Mouse (Mus musculus) midbrain, postnatal 0 days (tissue): Measurements from ENCODE around the gene Atp1a2. TPM values are rescaled to one million over a fixed set of nuclear protein-coding genes. Genes with fewer than 3 reads are reported as not detected.
A peak's percentile ranks its signal among the peaks of the same experiment; 100 is the strongest.

Experiments used
- ATAC-seq: fragments of 200-750 bp; cut with Nextera tagmentation; 2 replicates; pipeline ENCODE4 v1.8.0; 2017; ENCODE audit warnings: moderate number of reproducible peaks, mild to moderate bottlenecking, moderate TSS enrichment, moderate library complexity; ENCODE audit not compliant: low FRiP score
- DNase-seq: peaks from one replicate; pipeline ENCODE4 v3.0.0-alpha.2; 2015; ENCODE audit warnings: low spot score
- H3K27ac ChIP-seq: fragments of 300-500 bp; sonication (generic); 2 replicates; pipeline ENCODE4 v1.5.1; 2014; ENCODE audit warnings: low read depth, mild to moderate bottlenecking, low read length, mixed read lengths
- H3K27me3 ChIP-seq: fragments of 300-500 bp; sonication (generic); 2 replicates; pipeline ENCODE4 v1.6.1; 2014; ENCODE audit warnings: low read length, control low read depth, mixed read lengths; ENCODE audit not compliant: insufficient read depth
- H3K36me3 ChIP-seq: fragments of 300-500 bp; sonication (generic); 2 replicates; pipeline ENCODE4 v1.6.1; 2014; ENCODE audit warnings: low read length, control low read depth, mixed read lengths; ENCODE audit not compliant: insufficient read depth
- H3K4me1 ChIP-seq: fragments of 300-500 bp; sonication (generic); 2 replicates; pipeline ENCODE4 v1.6.1; 2014; ENCODE audit warnings: mild to moderate bottlenecking, control low read depth, antibody characterized with exemption, low read length, mixed read lengths; ENCODE audit not compliant: insufficient read depth
- H3K4me2 ChIP-seq: fragments of 300-500 bp; sonication (generic); 2 replicates; pipeline ENCODE4 v1.6.1; 2014; ENCODE audit warnings: low read depth, mild to moderate bottlenecking, low read length, mixed read lengths; ENCODE audit not compliant: poor library complexity, severe bottlenecking
- H3K4me3 ChIP-seq: fragments of 300-500 bp; sonication (generic); 2 replicates; pipeline ENCODE4 v1.5.1; 2014; ENCODE audit warnings: low read depth, mild to moderate bottlenecking, low read length, moderate library complexity
- H3K9ac ChIP-seq: fragments of 300-500 bp; sonication (generic); replicated peaks from 2 replicates; pipeline ENCODE4 v1.6.1; 2014; ENCODE audit warnings: mild to moderate bottlenecking, low read length, moderate library complexity, mixed read lengths; ENCODE audit not compliant: poor library complexity, severe bottlenecking
- H3K9me3 ChIP-seq: fragments of 300-500 bp; sonication (generic); 2 replicates; pipeline ENCODE4 v1.6.1; 2016; ENCODE audit warnings: low read length, control low read depth
- CTCF ChIP-seq: IDR thresholded peaks from 2 replicates; pipeline ENCODE4 v1.5.1; 2016; ENCODE audit warnings: antibody characterized with exemption, mild to moderate bottlenecking
- WGBS: fragments of 180-500 bp; shearing (Covaris S2); extraction: QIAGEN DNeasy Blood & Tissue Kit; methylation state at CpG from one replicate; pipeline ENCODE4 v1.1.7; 2014; 5-methylcytosine and 5-hydroxymethylcytosine counted together
- polyA plus RNA-seq: library from polyadenylated mRNA; unstranded; fragments of >200 nt; fragmentation: Nextera tagmentation; extraction: Ambion mirVana; gene quantifications from 2 replicates; pipeline ENCODE4 v1.2.1, GENCODE M21; 2015
- total RNA-seq: library from RNA; depleted of rRNA; stranded (reverse); fragments of >200 nt; gene quantifications from 2 replicates; pipeline ENCODE4 v1.2.3, GENCODE M21; 2014

The Atp1a2 gene
- total and polyA plus RNA-seq, 2 experiments from 2014 or later, result 94.4 to 398 TPM

DNA sequence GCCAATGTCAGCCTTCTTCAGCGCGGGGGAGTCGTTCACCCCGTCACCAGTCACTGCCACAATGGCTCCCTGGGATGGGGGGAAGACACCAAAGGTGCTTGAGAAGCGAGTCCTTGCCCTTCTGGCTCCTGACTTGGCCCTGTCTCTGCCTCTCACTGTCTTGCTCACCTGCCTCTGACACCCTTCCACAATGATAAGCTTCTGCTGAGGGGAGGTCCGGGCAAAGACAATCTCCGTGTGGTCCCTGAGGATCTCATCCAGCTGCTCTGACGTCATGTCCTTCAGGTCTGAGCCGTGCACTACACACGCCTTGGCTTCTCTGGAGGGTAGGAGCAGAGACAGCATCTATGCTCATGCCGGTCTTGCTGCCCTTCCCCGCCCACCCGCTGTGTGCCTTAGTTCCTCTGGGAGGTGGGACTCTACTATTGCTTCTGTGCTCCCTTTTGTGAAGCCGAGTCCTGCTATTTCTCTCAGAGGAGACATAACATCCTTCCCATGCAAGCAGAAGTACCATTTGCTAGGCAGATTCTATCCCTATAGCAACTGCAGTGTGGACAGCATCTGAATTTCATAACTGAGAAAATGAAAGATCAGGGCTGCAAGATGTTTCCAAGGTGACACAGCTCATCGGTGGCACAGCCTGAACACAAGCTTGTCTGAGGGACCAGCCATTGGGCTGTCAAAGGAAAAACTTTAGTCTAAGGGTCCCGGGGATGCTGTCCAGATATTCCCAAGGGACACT is 17.9 kb downstream of the Atp1a2 start:
- no peak for TF ChIP-seq CTCF
- ATAC-seq (peak; percentile 59), DNase-seq (no peak)
- Histone ChIP-seq H3K4me3 (no peak overlapping the region), H3K9me3 (no peaks in the 10 kb centered on the region), H3K4me1 (peaks cover 6% of the 10 kb centered on the region; the same call in 1 of the 2 replicates), H3K36me3 (no peaks in the 10 kb centered on the region), H3K27me3 (no peaks in the 10 kb centered on the region), H3K4me2 (no peak overlapping the region), H3K27ac (peak overlapping the region; percentile 71), H3K9ac (no peak overlapping the region)
- 74% methylated on average over 16 of the region's 16 CpGs for WGBS

GRCm38 (mm10) chr1:172278328-172278727 is 19.5 kb downstream of the Atp1a2 start:
- H3K4me2 ChIP-seq, result no peak overlapping the region
- no peaks in the 10 kb centered on the region for H3K9me3 ChIP-seq
- DNase-seq (no peak), ATAC-seq (no peak)
- TF ChIP-seq CTCF, result no peak
- H3K9ac ChIP-seq, result no peak overlapping the region
- H3K4me1 ChIP-seq, result peaks cover 6% of the 10 kb centered on the region; the same call in 1 of the 2 replicates
- no peak overlapping the region for H3K4me3 ChIP-seq
- H3K36me3 ChIP-seq, result no peaks in the 10 kb centered on the region
- H3K27ac ChIP-seq, result 0 out of 2 replicates have a peak overlapping the region, but pooled peaks have one; percentile 12
- 92% methylated on average over 13 of the region's 13 CpGs for WGBS
- no peaks in the 10 kb centered on the region for H3K27me3 ChIP-seq

GRCm38 (mm10) chr1:172277172-172277571 is 20.7 kb downstream of the Atp1a2 start:
- H3K27ac ChIP-seq, result no peak overlapping the region
- DNase-seq (no peak), ATAC-seq (no peak)
- no peaks in the 10 kb centered on the region for H3K36me3 ChIP-seq
- H3K4me2 ChIP-seq, result no peak overlapping the region
- no peak overlapping the region for H3K9ac ChIP-seq
- no peak overlapping the region for H3K4me3 ChIP-seq
- peaks cover 6% of the 10 kb centered on the region; the same call in 1 of the 2 replicates for H3K4me1 ChIP-seq
- no peaks in the 10 kb centered on the region for H3K9me3 ChIP-seq
- H3K27me3 ChIP-seq, result no peaks in the 10 kb centered on the region
- WGBS, result 73% methylated on average over 3 of the region's 3 CpGs
- TF ChIP-seq CTCF, result no peak

GRCm38 (mm10) chr1:172274547-172274946 is 23.3 kb downstream of the Atp1a2 start:
- Histone ChIP-seq H3K9ac (no peak overlapping the region), H3K4me3 (no peak overlapping the region), H3K4me1 (peaks cover 3% of the 10 kb centered on the region; the same call in 1 of the 2 replicates), H3K36me3 (no peaks in the 10 kb centered on the region), H3K27me3 (no peaks in the 10 kb centered on the region), H3K4me2 (no peak overlapping the region), H3K9me3 (no peaks in the 10 kb centered on the region), H3K27ac (no peak overlapping the region)
- WGBS, result 70% methylated on average over 5 of the region's 5 CpGs
- no peak for ATAC-seq
- no peak for TF ChIP-seq CTCF
- no peak for DNase-seq

DNA sequence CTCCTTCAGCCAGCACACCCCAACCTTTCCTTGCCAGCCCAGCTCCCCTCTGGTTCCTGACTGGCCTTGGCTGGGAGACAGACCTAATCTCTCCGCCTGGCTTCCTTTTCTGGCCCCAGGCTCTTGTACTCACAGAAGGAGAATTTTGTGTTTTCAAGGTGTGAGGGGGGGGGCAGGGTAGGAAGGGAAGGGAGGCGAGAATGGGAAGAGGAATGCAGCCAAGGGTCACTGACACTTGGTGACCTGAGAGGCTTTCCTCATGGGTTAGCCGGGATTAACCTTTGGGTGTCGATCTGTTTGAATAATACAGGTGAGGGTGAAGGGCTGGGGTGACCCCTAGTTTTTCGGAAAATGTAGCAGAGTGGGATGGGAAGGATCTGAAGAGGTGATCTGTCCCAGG is 23.7 kb downstream of the Atp1a2 start:
- Histone ChIP-seq H3K9ac (no peak overlapping the region), H3K27ac (no peak overlapping the region), H3K36me3 (no peaks in the 10 kb centered on the region), H3K4me2 (no peak overlapping the region), H3K27me3 (no peaks in the 10 kb centered on the region), H3K4me3 (no peak overlapping the region), H3K9me3 (no peaks in the 10 kb centered on the region), H3K4me1 (peaks cover 3% of the 10 kb centered on the region; the same call in 1 of the 2 replicates)
- 55% methylated on average over 5 of the region's 5 CpGs for WGBS
- no peak for DNase-seq
- no peak for ATAC-seq
- no peak for TF ChIP-seq CTCF

DNA sequence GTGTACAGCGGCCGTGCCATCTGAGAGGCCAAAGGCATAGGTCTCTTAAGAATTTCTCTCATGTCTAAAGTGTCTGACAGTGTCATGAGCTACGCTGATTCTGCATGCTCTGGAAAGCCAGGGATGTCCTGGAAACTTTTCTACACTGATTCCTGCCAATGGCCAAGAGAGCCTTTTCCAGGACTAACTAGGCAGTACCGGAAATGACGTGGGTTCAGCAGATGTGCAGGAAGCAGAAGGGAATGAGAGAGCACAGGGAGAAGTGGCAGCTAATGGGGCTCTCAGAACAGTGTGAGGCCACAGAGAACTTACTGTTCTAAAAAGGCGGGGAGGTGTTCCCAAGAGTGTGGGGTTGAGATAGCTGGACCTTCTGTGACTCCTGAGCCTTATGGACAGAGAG is 24.5 kb downstream of the Atp1a2 start:
- H3K36me3 ChIP-seq, result no peaks in the 10 kb centered on the region
- TF ChIP-seq CTCF, result no peak
- DNase-seq (no peak), ATAC-seq (no peak)
- WGBS, result 91% methylated on average over 6 of the region's 6 CpGs
- H3K27me3 ChIP-seq, result no peaks in the 10 kb centered on the region
- H3K4me1 ChIP-seq, result peaks cover 3% of the 10 kb centered on the region; the same call in 1 of the 2 replicates
- no peak overlapping the region for H3K4me3 ChIP-seq
- no peak overlapping the region for H3K4me2 ChIP-seq
- no peak overlapping the region for H3K9ac ChIP-seq
- H3K27ac ChIP-seq, result no peak overlapping the region
- no peaks in the 10 kb centered on the region for H3K9me3 ChIP-seq
